Mouse (Mus musculus): ENCODE measurements at regions not wholly inside any gene's neighbourhood (a gene's known extent, or its start where the extent isn't known, plus 50 kb on each side); places are given as distances from the start of the nearest gene placed in this dataset.
"Not testable (repeated sequence)": the region's sequence is repeated elsewhere in the genome, so short reads cannot be mapped to it uniquely, and the experiment has no call there.

DNA sequence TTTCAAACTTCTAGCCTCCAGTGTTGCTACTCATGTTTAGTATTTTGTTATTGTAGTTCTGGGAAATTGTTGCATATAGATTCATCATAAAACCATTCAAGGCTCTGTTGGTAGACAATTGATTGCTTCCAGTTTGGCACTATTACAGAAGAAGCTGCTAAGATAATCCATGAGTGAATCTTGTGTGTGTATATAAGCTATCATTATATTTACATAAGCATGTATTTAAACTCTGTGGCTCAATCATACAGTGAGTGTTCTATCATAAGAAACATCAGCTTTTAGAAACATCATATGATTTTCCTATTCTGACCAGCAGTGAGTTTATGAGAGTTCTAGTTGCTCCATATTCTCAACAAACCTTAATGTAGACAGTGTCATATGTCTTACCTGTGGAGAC is 397.7 kb upstream of the Tbl1xr1 start:
- no peak for ATAC-seq (replicated peaks; ENCODE audit: low FRiP score, poor library complexity, severe bottlenecking)

DNA sequence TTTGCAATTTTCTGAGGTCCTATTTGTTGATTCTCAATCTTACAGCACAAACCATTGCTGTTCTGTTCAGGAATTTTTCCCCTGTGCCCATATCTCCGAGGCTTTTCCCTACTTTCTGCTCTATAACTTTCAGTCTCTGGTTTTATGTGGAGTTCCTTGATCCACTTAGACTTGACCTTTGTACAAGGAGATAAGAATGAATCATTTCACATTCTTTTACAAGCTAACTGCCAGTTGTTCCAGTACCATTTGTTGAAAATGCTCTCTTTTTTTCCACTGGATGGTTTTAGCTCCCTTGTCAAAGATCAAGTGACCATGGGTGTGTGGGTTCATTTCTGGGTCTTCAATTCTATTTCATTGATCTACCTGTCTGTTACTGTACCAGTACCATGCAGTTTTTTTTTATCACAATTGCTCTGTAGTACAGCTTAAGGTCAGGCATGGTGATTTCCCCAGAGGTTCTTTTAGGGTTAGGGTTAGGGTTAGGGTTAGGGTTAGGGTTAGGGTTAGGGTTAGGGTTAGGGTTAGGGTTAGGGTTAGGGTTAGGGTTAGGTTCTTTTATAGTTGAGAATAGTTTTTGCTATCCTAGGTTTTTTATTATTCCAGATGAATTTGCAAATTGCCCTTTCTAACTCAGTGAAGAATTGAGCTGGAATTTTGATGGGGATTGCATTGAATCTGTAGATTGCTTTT is 378.3 kb upstream of the Tbl1xr1 start:
- not testable (repeated sequence) for ATAC-seq (replicated peaks; ENCODE audit: low FRiP score, poor library complexity, severe bottlenecking)

DNA sequence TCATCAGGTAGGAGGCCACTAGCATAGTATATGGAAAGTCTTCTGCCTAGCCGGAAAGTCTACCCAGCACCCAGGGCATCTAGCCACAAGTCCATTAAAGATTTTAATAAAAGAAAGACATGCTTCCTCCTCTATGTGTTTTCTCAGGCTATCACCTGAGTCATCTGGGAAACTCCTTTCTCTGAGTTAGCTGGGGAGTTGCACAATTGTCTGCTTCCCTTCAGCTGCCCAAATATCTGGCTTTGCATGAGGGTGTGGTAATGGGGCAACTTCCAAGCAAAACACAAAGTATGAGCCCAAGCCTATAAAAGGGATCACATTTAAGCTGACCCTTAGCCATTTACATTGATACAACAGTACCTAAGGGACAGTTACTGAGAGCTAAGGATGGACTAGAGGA is 376.9 kb upstream of the Tbl1xr1 start:
- ATAC-seq (replicated peaks; ENCODE audit: low FRiP score, poor library complexity, severe bottlenecking) = no peak

DNA sequence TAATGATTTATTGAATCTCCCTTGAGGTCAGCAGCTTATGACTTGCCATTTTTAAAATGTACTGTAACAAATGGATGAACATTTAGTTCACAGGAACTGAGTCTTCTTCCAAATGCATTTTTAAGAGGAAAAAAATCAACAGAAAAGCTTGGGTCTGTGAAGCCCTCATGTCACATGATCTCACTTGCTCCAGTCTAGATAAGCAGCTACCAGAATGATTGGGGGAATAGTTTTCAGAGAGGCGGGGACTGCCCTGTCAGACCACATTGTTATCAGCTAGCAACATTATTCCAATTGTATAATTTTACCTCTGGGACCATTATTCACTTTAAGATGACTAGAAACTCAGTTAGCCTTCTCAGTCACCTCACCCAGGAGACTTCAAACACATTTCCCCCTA is 376.1 kb upstream of the Tbl1xr1 start:
- ATAC-seq (replicated peaks; ENCODE audit: low FRiP score, poor library complexity, severe bottlenecking) = no peak

DNA sequence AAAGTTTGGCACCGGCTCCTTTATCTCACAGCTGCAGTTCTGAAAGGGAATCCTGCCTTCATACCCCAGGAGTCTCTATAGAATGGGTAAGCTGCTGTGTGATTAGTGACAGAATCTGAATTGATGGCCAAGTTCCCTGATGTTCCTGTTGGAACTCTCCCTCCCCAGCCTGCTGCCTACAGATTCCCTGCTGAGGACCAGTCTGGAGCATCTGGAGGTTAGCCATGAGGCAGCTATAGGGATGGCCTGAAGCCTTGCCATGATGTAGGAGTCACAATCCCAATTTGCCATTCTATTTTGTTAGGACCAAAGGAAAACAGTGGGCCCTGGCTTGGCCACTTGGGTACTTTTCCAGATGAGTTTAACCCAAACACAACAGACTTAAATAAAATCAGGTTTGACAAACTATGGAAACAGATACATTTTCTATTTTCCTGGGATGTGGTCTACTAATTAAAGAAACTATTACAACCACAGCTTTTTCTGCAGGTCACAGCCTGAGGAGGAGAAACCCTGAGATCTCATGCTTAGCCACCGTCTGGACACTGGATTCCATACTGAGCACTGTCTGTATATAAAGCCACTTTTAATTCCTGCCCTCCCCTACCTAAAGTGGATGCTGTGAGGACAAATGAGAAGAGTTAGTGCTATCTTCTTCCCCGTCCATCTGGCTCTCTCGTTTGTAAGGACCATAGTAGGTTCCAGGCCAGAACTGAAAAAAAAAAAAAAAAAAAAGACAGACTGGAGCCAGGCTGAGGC is 349.5 kb upstream of the Tbl1xr1 start:
- ATAC-seq (replicated peaks; ENCODE audit: low FRiP score, poor library complexity, severe bottlenecking) = no peak

DNA sequence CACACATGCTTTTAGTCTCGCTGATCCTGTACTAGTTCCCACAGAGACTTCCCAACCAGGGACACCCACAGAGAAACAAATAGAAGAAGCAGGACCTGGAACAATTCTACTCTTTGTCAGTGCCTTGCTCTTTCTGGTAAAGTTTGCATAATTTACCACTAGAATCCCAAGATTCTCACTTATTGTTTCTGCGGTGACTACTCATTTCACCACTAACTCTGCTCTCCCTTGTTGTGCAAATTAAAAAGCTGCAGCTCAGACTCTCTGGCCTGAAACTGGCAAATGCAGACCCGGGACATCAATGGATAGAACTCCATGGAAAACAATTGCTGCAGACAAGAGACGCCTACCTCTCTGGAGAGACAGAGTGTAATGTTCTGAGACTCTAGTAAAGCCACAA is 348.4 kb upstream of the Tbl1xr1 start:
- ATAC-seq (replicated peaks; ENCODE audit: low FRiP score, poor library complexity, severe bottlenecking) = no peak

DNA sequence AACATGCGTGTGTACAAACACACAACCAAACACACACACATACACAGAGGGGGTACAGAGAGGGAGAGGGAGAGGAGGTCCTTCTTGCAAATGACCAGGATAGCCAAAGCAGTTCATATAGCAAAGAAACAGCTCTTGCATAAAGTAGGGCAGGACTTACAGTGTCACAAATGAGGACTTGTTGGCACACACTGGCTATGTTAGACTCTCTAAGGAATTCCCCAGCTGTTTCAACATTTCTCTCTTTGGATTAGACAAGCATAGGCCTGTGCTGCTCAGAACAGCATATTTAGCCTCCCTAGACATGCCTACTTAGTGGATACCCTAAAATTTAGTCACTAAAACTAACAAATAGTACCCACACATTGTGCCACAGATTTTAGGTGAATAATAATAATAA is 347.1 kb upstream of the Tbl1xr1 start:
- no peak for ATAC-seq (replicated peaks; ENCODE audit: low FRiP score, poor library complexity, severe bottlenecking)

DNA sequence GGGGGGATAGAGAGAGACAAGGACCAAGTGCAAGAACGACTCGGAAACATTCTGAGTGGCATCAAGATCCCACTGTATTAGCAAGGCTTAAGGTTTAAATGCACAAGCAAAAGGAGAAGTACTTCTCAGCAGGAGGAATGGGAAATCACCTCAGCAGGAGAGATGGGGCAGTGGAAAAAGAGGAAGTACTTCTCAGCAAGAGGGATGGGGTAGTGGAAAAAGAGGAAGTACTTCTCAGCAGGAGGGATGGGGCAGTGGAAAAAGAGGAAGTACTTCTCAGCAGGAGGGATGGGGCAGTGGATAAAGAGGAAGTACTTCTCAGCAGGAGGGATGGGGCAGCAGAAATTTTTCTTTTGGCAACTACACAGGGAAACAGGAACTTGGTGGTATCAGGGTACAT is 340.8 kb upstream of the Tbl1xr1 start:
- not testable (repeated sequence) for ATAC-seq (replicated peaks; ENCODE audit: low FRiP score, poor library complexity, severe bottlenecking)

DNA sequence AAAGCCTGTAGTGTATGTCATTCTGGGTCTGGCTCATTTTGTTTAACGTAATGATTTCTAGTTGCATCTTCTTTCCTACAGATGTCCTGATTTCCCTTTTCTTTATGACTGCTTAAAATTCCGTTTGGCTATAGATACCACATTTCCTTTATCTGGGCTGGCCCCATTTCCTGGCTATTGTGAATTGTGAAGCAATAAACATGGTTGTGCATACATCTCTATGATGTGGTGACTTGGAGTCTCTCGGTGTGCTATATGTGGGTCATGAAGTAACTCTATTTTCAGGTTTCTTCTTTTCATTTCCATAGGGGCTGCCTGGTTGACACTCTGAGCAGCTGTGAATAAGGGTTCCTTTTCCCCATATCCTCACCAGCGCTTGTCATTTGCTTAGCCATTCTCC is 336.7 kb upstream of the Tbl1xr1 start:
- ATAC-seq (replicated peaks; ENCODE audit: low FRiP score, poor library complexity, severe bottlenecking) = no peak

DNA sequence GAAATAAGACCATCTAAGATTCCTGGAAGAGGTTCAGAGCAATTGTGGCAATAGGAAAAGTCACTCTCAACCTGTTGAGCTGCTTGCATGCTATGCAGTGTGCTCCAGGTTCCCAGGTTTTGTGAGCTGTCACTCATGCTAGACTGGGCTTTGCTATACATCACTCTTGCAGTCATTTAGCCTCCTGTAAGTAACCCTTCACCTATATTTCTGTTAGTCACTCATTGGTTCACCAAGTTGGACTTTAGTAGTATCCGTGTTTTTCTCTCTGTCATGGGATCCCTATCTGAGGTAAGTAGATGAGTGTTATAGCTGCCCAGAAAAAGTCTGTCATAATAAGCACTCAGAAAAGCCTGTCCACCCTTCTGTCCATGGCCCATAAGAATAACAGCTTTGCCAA is 332.3 kb upstream of the Tbl1xr1 start:
- no peak for ATAC-seq (replicated peaks; ENCODE audit: low FRiP score, poor library complexity, severe bottlenecking)

DNA sequence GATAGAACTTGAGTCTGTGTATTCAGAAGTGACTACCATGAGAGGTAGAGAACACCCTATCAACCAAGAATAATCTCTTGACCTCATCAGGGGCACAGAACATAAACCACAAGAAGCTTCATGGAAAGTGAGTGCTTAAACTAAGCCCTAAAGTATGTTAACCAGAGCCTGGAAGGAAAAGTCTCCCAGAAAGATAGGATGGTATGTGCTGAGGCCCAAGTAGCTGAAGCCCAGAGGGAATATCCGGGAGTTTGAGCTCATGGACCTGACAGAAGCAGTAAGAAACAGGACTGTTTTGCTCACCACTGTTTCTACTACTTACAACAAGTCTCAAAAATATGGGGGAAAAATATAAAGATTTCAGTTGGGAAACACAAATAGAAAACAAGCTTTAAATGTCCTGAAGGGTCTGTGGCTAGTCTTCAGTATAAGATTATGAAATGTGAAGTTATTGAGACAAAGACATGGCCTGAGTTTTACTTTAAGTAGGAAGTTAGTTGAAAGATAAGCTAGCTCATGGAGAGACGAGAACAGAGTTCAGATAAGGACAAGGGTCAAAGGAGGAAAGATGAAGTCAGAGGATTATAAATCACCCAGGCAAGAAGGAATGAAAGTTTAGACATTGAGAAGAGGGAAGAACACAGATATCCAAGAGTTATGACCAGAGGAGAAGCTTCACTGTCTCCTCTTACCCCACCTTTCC is 315.8 kb upstream of the Tbl1xr1 start:
- ATAC-seq (replicated peaks; ENCODE audit: low FRiP score, poor library complexity, severe bottlenecking) = no peak

DNA sequence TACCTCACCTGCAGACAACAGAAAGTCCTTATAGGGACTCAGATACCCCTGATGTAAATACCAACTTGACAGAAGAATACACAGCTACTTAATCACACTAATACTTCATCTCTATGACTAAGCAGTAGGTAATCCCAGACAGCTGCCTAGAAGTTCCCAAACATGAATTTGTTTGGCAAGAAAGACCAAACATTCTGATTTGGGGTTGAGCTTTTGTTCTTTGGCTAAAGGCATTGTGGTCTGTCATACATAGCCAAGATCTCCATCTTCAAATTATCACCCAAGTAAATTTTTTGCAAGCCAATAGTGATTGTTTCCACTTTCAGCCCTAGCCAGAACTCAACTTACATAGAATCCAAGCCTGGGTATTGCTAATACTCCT is 315.2 kb upstream of the Tbl1xr1 start:
- no peak for ATAC-seq (replicated peaks; ENCODE audit: low FRiP score, poor library complexity, severe bottlenecking)

DNA sequence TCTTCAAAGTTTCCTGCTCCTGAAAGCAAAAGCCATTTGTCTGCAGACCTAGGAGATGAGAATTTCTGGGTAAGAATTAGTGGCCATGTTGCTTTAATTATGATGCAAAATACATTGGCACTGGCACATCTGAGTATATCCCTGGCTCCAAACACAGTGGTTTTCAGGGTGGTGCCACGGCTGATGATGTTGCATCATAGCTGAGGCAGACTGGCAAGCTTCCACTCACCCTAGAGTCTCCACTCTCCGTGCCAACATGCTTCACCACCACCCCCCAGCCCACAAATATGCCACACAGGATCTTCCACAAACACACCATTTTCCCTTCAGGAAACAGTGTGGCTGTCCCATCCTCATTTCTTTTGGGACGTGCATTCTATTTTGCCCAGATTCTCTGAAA is 314.5 kb upstream of the Tbl1xr1 start:
- ATAC-seq (replicated peaks; ENCODE audit: low FRiP score, poor library complexity, severe bottlenecking) = no peak

DNA sequence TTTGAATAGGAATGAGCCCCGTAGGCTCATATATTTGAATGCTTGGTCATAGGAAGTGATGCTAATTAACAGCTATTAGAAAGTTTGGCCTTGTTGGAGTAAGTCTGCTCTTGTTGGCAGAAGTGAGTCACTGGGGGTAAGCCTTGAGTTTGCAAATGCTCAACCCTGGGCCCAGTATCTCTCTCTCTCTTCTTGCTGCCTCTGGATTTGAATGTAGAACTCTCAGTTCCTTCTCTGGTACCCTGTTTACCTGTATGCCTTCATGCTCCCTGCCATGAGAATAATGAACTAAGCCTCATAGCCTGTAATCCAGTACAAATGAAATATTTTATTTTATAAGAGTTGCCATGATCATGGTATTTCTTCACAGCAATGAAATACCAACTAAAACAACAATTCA is 308.4 kb upstream of the Tbl1xr1 start:
- ATAC-seq (replicated peaks; ENCODE audit: low FRiP score, poor library complexity, severe bottlenecking) = no peak

DNA sequence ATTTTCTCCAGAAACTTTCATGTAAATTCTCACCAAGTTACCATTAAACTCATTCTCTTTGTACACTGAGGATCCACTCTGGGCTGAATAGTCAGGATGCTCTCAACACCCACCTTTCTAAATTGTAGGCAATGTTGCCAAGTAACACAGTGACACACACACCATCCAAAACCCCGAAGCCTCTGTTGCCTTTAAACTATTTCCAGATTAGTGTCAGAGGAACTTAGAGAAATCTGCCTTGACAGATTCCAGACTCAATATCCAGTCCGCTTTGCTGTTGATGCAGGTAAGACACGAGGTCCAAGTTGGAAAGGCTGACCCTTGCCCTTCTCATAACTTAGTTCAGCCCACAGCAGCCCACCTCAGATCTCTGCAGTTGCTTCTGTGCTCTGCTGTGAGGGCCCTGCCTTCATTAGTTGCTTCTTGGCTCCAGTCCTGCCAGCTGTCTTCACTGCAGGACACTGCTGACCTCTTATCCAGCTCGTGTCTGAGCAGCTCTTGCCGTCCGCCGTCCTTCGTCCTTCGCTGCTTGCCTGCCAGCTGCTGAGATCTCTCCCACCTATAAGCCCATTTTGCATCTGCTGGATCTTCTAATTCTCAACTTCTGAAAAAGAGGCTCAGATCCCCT is 306.4 kb upstream of the Tbl1xr1 start:
- no peak for ATAC-seq (replicated peaks; ENCODE audit: low FRiP score, poor library complexity, severe bottlenecking)

DNA sequence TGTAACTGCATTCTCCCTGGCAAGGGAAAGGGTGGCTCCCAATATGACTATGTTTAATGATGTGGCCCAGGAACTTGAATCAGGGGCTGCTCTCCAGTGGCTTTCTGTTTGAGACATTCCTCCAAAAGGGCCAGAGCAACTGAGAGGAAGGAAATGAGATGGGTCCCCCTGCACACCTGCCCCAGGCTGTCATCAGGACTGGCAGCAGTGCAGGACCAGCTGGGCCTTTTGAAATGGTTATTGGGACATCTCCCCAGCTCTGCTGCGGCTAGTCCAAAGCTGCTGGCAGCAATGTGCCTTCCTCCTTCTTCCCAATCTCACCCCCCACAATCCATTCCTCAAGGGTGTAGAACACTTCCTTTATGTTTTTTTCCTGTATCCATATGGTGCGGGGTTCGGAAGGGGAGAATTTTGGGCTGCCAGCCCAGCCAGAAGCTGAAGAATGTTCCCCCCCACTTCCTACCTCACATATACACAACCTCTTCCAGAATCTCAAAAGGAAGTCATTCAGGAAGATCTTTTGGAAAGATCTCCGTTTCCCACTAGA is 304.6 kb upstream of the Tbl1xr1 start:
- no peak for ATAC-seq (replicated peaks; ENCODE audit: low FRiP score, poor library complexity, severe bottlenecking)

DNA sequence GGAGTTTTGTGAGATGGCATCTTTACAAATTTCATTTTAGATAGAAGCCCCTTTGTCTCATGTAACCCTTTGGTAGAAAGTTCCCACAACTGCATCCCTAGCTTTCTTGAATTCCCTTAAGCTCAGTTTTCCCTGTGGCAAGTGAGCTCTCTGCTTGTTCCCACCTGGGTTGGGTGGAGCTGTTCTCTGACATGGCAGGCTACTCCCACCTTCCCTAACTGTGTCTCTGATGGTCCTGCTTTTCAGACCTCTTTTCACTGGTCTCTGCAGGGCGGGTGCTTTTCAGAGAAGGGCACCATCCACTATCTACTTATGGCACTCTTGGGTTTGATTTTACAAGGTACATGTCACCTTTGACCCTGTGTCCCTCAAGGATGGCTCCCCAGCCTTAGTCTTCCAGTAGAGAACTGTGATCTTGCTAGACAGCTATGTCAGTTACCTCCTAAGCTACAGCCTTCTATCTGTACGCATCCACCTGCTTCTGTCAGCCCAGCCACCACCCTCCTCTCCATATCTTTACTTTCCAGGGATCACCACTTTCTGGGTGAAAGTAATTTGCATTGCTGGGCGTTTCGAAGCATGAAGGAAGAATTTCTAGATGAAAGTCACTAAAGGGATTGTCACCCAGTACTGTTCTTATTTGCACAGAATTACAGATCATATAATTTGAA is 302.1 kb upstream of the Tbl1xr1 start:
- ATAC-seq (replicated peaks; ENCODE audit: low FRiP score, poor library complexity, severe bottlenecking) = peak; percentile 79

DNA sequence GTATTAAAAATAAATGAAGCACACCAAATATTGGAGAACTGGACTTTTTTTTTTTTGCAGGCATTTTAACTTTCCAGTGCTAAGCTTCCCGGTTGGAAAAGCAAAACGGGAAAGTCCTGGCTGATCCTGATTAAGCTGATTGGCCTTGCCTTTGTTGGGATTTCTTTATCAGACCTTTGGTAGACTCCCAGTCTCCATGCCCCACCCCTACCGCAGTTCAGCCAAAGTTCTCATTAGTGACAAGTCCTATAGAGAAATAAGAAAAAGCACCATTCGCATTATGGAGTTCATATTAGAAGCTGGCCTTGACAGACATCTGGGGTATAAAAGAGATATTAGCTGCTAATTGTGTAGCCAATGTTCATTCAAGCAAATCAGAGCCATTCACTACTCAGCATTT is 297.7 kb upstream of the Tbl1xr1 start:
- no peak for ATAC-seq (replicated peaks; ENCODE audit: low FRiP score, poor library complexity, severe bottlenecking)

DNA sequence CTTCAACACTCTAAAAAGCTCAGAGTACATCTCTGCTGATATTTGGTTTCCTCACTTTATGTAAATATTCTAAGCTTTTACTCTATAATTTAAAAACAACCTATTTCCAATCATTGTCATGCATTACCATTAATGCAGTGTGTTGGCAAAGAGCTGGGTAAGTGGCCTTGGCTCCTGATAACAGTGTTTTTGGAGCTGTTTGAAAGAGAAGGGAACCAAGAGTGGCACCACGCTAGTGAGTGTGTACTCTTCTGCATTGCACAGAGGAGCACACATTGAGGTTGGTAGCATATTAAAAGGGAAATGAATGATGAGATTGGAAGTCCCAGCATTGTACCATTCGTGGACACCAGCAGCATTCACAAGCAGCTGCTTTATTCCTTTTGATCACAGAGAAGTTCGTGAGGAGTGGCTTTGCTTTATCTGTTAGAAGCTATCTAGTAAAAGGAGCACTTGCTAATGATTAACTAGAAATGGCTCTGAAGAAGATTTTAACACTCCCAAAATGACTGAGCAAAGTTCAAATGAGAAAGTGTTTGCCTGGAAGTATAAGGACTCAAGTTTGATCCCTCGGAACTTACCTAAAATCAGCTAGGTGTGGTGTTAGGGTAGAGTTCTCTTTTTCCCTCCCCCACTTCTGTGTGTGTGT is 284.3 kb upstream of the Tbl1xr1 start:
- no peak for ATAC-seq (replicated peaks; ENCODE audit: low FRiP score, poor library complexity, severe bottlenecking)

Measured in erythroblast, adult 5-6 weeks (primary cell).